Mouse (Mus musculus) hindbrain, embryonic 13.5 days (tissue): ENCODE measurements around the gene Edem3. TPM values are rescaled to one million over a fixed set of nuclear protein-coding genes. Genes with fewer than 3 reads are reported as not detected.
A peak's percentile ranks its signal among the peaks of the same experiment; 100 is the strongest.
"Not testable (repeated sequence)": the region's sequence is repeated elsewhere in the genome, so short reads cannot be mapped to it uniquely, and the experiment has no call there.

Source experiments
- ATAC-seq: fragments of 200-750 bp; cut with Nextera tagmentation; 2 replicates; pipeline ENCODE4 v1.8.0; 2017; ENCODE audit warnings: moderate TSS enrichment; ENCODE audit not compliant: low FRiP score
- H3K27ac ChIP-seq: fragments of 300-500 bp; sonication (generic); 2 replicates; pipeline ENCODE4 v1.5.1; 2015; ENCODE audit warnings: inconsistent platforms, mild to moderate bottlenecking, moderate library complexity
- H3K27me3 ChIP-seq: fragments of 300-500 bp; sonication (generic); 2 replicates; pipeline ENCODE4 v1.6.1; 2015; ENCODE audit warnings: mild to moderate bottlenecking, inconsistent platforms
- H3K36me3 ChIP-seq: fragments of 300-500 bp; sonication (generic); 2 replicates; pipeline ENCODE4 v1.6.1; 2015; ENCODE audit warnings: mild to moderate bottlenecking, inconsistent platforms
- H3K4me1 ChIP-seq: fragments of 300-500 bp; sonication (generic); replicated peaks from 2 replicates; pipeline ENCODE4 v1.6.1; 2015; ENCODE audit warnings: inconsistent platforms
- H3K4me2 ChIP-seq: fragments of 300-500 bp; sonication (generic); 2 replicates; pipeline ENCODE4 v1.6.1; 2015; ENCODE audit warnings: inconsistent platforms, mild to moderate bottlenecking, moderate library complexity
- H3K4me3 ChIP-seq: fragments of 300-500 bp; sonication (generic); 2 replicates; pipeline ENCODE4 v1.5.1; 2015; ENCODE audit warnings: mild to moderate bottlenecking, inconsistent platforms
- H3K9ac ChIP-seq: fragments of 300-500 bp; sonication (generic); 2 replicates; pipeline ENCODE4 v1.6.1; 2015; ENCODE audit warnings: mild to moderate bottlenecking, inconsistent platforms
- H3K9me3 ChIP-seq: fragments of 300-500 bp; sonication (generic); 2 replicates; pipeline ENCODE4 v1.6.1; 2016; ENCODE audit warnings: inconsistent platforms
- WGBS: fragments of 180-500 bp; shearing (Covaris S2); methylation state at CpG from one replicate; pipeline ENCODE4 v1.1.7; 2015; 5-methylcytosine and 5-hydroxymethylcytosine counted together
- polyA plus RNA-seq: library from polyadenylated mRNA; unstranded; fragments of >200 nt; fragmentation: Nextera tagmentation; extraction: Ambion mirVana; gene quantifications from 2 replicates; pipeline ENCODE4 v1.2.1, GENCODE M21; 2015

The Edem3 gene
- polyA plus RNA-seq, 1 experiment from 2014 or later = 17.9 TPM

DNA sequence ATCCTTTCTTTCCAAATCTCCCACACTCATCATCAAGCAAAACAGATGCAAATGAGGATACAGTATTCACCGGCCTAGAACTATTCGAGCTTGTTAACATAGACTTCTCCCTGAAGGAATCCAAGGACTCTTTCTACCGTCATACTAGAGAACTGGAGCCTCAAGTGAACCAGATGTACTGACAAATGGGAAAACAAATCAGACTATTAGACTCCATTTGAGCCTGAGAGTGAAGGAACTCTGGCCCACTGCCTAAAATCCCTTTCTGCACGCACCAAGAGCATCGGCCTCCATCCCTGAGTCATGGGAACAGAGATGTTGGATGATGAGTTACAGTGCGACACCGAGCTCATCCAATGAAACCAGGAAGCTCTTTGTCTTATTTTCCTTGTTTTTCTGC, 69.9 kb downstream of the Edem3 start:
- no peak for ATAC-seq
- no peaks in the 10 kb centered on the region for H3K4me1 ChIP-seq
- no peak overlapping the region for H3K4me3 ChIP-seq
- H3K4me2 ChIP-seq = no peak overlapping the region
- H3K9ac ChIP-seq = no peak overlapping the region
- no peaks in the 10 kb centered on the region for H3K36me3 ChIP-seq
- no peaks in the 10 kb centered on the region for H3K9me3 ChIP-seq
- no peak overlapping the region for H3K27ac ChIP-seq
- 76% methylated on average over 7 of the region's 7 CpGs for WGBS
- no peaks in the 10 kb centered on the region for H3K27me3 ChIP-seq

DNA sequence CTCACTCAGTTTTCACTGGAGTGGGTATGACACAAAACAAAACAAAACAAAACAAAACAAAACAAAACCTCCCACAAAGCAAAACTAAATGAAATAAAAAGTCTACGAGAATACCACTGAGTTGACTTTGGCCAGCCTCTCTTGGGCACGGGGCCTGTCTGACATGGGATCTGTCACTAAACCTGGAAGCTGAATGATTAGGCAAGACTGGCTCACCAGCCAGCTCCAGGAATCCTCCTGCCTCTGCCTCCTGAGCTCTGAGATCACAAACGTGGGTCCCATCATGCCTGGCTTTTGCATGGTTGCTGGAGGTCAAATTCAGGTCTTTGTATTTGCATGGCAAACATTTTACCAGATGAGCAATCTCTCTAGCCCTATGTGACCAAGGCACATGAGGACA, 76.6 kb downstream of the Edem3 start:
- ATAC-seq = no peak
- Histone ChIP-seq H3K27me3 (no peaks in the 10 kb centered on the region), H3K9me3 (0 out of 2 replicates have a peak, but pooled peaks cover 4% of the 10 kb centered on the region), H3K4me3 (no peak overlapping the region), H3K27ac (no peak overlapping the region), H3K4me2 (no peak overlapping the region), H3K36me3 (no peaks in the 10 kb centered on the region), H3K4me1 (no peaks in the 10 kb centered on the region), H3K9ac (no peak overlapping the region)
- 79% methylated on average over 3 of the region's 3 CpGs for WGBS

DNA sequence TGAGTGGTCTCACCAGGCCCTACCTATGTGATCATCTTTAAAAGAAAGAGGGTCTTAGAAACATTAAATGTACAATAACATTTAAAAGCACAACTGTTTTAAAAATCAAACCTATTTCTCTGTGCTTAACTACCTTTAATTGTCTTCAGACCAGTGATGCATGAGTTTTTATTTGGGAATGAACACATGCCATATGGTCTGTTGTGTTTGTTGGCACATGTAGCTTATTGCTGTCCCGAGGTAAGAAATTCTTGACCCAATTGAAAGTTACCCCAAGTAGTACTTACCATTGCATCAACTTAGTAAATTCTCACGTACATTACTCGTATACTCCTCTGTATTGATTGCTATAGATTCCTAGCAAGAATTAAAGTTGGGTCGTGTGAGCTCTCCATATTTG, 80.1 kb downstream of the Edem3 start:
- no peak overlapping the region for H3K4me2 ChIP-seq
- 88% methylated on average over 4 of the region's 4 CpGs for WGBS
- H3K9ac ChIP-seq = no peak overlapping the region
- H3K27me3 ChIP-seq = no peaks in the 10 kb centered on the region
- H3K4me1 ChIP-seq = no peaks in the 10 kb centered on the region
- no peaks in the 10 kb centered on the region for H3K36me3 ChIP-seq
- H3K4me3 ChIP-seq = no peak overlapping the region
- H3K27ac ChIP-seq = no peak overlapping the region
- no peak for ATAC-seq
- 0 out of 2 replicates have a peak, but pooled peaks cover 4% of the 10 kb centered on the region for H3K9me3 ChIP-seq

DNA sequence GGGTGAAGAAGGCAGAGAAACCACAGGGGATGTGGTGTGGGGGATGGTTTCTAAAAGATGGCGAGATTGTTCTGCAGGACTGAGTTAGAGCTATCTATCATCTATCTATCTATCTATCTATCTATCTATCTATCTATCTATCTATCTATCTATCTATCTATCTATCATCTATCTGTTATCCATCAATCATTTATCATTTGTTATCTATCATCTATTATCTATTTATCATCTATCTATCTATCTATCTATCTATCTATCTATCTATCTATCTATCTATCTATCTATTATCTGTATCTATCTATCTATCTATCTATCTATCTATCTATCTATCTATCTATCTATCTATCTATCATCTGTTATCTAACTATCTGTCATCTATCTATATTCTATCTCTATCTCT, 85.2 kb downstream of the Edem3 start:
- not testable (repeated sequence) for H3K4me1 ChIP-seq, H3K4me3 ChIP-seq, H3K36me3 ChIP-seq, H3K4me2 ChIP-seq, H3K27ac ChIP-seq, H3K9me3 ChIP-seq, ATAC-seq, H3K27me3 ChIP-seq, H3K9ac ChIP-seq
- 100% methylated on average over 1 of the region's 1 CpGs for WGBS

DNA sequence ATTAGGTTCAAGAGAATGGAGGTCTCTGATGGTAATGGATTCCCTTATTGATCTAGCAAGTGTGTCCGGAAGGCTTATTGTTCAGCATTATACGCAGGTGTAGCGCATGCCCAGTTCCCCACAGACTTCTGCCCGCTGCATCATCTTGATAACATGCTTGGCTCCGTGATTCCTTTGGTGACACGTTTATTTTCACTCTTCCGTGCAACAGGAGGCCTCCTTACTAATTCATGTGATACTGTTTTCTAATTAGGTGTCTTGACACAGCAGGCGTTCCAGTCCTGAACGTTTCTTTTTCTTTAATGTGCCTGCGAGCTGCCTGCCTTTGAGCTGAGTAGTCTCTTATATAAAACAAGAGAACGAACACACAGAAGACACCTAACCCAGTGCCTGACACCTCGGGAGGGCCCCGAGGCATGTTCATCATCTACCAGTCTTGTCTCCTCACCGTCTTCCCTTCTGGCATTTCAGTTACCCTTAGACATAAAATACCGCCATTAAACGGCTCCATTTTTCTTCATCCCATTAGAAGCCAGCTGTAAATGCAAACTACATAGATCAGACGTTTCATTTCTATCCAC, 90.2 kb downstream of the Edem3 start:
- Histone ChIP-seq H3K4me1 (peaks cover 16% of the 10 kb centered on the region), H3K36me3 (no peaks in the 10 kb centered on the region), H3K9me3 (no peaks in the 10 kb centered on the region), H3K9ac (no peak overlapping the region), H3K4me2 (peak overlapping the region; percentile 23), H3K27ac (peak overlapping the region; percentile 62; the same call in 1 of the 2 replicates), H3K4me3 (no peak overlapping the region), H3K27me3 (no peaks in the 10 kb centered on the region)
- 67% methylated on average over 17 of the region's 17 CpGs for WGBS
- no peak for ATAC-seq

DNA sequence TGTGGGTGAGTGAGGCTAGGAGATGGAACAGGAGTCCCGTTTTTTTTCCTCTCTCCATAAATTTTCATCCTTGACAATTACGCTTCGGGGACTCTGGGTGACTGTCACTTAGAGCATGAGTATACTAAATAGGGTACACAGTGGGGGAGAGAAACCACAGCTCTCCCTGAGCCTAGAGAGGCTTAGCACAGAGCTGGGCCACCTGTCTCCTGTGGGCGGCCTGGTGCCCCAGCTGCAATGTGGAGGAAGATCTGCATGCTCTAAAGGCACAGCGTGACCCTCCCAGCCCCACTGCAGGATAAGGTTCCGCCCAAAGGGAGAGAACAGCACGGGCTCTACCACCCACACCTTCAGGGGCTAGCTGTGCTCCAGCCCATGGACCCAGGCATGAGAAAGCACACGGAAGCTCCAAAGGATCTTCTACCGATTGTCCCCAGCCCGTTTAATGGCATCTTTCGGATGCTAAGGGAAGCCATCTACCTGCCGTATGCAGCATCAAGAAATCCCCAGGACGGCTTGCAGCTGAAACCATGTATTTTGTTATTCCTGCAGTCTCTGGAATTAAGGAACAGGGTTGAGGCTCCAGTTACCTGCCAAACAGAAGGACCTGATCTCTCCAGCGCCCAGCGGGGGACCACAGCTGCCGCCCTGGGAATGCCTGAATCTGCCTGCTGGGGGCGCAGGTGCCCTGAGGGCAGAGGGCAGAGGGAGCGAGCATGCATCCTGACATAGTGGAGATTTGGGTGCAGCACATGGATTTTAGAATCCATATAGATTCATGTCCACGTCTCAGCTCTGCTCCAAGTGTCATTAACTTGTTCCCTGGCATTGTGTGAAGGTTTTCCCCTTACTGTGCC, 91.0 kb downstream of the Edem3 start:
- Histone ChIP-seq H3K36me3 (no peaks in the 10 kb centered on the region), H3K9me3 (no peaks in the 10 kb centered on the region), H3K4me2 (peak overlapping the region; percentile 23; the same call in 1 of the 2 replicates), H3K4me3 (no peak overlapping the region), H3K27ac (peak overlapping the region; percentile 62), H3K4me1 (peaks cover 16% of the 10 kb centered on the region), H3K9ac (no peak overlapping the region; the same call in 1 of the 2 replicates), H3K27me3 (no peaks in the 10 kb centered on the region)
- ATAC-seq = no peak
- WGBS = 59% methylated on average over 19 of the region's 19 CpGs

DNA sequence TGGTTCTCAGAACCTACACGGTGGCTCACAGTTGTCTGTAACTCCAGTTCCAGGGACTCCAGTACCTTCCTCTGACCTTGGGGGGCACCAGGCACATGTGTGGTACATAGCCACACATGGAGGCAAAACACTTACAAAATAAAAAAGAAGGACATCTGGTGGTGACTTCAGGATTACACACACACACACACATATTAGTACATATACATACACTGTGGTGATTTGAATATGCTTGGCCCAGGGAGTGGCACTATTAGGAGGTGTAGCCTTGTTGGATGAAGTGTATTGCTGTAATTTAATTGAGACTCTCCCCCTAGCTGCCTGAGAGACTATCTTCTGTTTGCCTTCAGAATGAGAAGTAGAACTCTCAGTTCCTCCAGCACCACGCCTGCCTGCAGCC, 93.1 kb downstream of the Edem3 start:
- Histone ChIP-seq H3K4me2 (no peak overlapping the region), H3K27ac (no peak overlapping the region), H3K27me3 (no peaks in the 10 kb centered on the region), H3K36me3 (no peaks in the 10 kb centered on the region), H3K4me1 (peaks cover 16% of the 10 kb centered on the region), H3K4me3 (no peak overlapping the region), H3K9ac (no peak overlapping the region), H3K9me3 (no peaks in the 10 kb centered on the region)
- no peak for ATAC-seq
- WGBS = 91% methylated on average over 2 of the region's 2 CpGs

DNA sequence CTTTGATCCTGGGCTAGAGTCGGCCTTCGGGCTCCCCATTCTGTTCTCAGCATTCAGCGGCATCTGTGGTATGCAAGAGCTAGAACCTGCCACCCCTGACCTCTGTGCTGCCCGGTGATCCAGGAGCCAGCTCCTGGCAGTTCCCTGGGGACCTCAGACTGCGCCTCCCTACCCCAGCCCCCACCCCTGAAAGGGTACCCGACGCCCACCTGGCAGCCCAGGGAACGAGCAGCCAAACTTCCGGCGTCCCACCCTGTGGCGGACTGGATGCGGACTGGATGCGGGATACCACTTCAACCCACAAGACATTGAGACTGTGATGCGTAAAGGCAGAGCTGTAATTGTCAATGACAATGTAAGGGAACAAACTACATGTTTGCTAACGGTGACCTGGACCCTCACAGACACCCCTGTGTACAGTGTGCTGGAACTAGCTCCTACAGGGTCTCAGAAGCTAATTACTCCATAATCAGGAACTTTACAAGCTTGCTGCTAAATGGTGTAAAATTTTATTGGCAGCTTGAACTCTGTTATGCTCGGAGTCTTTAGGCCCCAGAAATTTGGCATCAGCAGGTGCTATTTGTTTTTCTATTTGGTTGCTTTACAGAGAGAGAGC, 94.9 kb downstream of the Edem3 start:
- no peaks in the 10 kb centered on the region for H3K36me3 ChIP-seq
- H3K9ac ChIP-seq = no peak overlapping the region
- H3K4me2 ChIP-seq = no peak overlapping the region
- H3K27ac ChIP-seq = no peak overlapping the region
- WGBS = 86% methylated on average over 16 of the region's 16 CpGs
- no peaks in the 10 kb centered on the region for H3K9me3 ChIP-seq
- no peak overlapping the region for H3K4me3 ChIP-seq
- no peak for ATAC-seq
- no peaks in the 10 kb centered on the region for H3K27me3 ChIP-seq
- H3K4me1 ChIP-seq = peaks cover 15% of the 10 kb centered on the region

DNA sequence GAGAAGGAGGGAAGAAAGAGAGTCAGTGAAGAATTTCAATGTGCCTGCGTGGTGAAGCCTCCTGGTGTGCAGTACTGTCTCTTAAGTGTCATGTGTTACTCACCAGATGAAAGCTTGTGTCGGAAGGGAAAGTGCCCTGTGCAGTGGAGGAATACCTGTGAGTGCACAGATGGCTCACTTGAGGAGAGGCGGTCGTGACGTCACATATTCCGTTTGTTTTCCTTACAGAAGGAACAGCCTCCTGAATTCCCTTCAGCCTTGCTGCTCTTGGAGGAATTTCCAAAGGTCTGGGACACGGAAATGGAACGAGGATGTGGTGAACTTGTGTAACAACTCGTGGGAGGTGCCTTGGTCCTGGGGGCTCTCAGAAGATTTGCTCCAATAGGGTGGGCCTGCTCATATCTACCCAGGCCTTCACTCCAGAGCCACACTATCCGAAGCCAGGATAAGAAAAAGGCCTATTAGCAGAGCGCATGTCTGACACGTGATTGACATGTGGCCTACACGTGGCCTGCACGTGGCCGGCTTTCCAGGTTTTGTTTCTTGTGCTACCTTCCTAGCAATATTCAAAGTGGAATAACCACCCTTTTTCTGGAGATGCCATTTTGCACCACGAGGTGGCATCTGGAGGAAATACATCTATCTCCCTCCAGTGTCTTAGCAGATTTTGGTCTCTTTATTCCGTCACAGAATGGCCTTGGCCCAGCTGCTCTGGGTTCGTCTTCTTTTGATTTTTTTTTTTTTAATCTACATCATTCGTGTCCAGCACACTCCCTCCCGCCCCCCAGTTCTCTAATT, 96.1 kb downstream of the Edem3 start:
- Histone ChIP-seq H3K27me3 (no peaks in the 10 kb centered on the region), H3K4me2 (no peak overlapping the region), H3K9ac (no peak overlapping the region), H3K36me3 (no peaks in the 10 kb centered on the region), H3K27ac (no peak overlapping the region), H3K9me3 (no peaks in the 10 kb centered on the region), H3K4me3 (no peak overlapping the region), H3K4me1 (peaks cover 4% of the 10 kb centered on the region)
- 78% methylated on average over 20 of the region's 20 CpGs for WGBS
- ATAC-seq = no peak

DNA sequence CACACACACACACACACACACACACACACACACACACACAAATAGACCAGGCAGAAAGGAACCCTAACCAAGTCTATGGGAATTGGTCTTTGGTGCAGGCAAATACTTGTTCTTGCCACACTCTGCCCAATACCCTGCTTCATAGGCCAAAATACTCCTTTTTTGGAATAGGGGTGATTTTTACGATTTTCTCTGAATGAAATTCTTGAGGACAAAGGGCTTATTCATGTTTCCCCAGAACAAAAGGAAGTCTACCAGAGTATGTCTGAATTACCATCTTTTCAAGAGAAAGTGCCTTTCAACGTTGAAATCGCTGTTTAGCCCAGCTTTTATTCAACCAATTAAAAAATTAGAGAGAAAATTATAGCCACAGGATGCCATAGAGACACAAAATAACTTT, 96.8 kb downstream of the Edem3 start:
- ATAC-seq = no peak
- H3K27me3 ChIP-seq = no peaks in the 10 kb centered on the region
- no peak overlapping the region for H3K4me2 ChIP-seq
- H3K9ac ChIP-seq = no peak overlapping the region
- no peak overlapping the region for H3K27ac ChIP-seq
- H3K36me3 ChIP-seq = no peaks in the 10 kb centered on the region
- H3K9me3 ChIP-seq = no peaks in the 10 kb centered on the region
- no peak overlapping the region for H3K4me3 ChIP-seq
- H3K4me1 ChIP-seq = no peaks in the 10 kb centered on the region
- 29% methylated on average over 3 of the region's 3 CpGs for WGBS

DNA sequence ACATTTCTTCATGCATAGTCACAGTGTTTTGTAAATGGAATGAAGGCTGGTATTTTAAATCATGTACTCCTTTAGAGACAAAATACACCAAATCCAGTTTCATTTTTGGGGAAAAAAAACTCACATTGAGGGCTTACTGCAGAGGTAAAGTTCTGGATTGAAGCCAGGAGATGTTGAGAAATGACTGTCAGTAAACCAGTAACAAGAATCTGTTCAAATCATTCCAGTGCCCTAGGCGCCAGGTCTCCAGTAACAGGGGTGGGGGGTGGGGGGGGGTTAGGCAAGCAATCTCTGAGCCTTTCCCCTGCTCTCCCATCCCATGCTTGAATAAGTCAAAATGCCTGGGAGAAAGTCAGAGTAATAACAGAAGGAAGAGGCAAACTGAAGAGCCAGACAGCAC, 100.4 kb downstream of the Edem3 start:
- ATAC-seq = no peak
- Histone ChIP-seq H3K9me3 (no peaks in the 10 kb centered on the region), H3K9ac (no peak overlapping the region), H3K4me2 (no peak overlapping the region), H3K27me3 (no peaks in the 10 kb centered on the region), H3K36me3 (no peaks in the 10 kb centered on the region), H3K27ac (no peak overlapping the region), H3K4me1 (no peaks in the 10 kb centered on the region), H3K4me3 (no peak overlapping the region)
- 63% methylated on average over 1 of the region's 1 CpGs for WGBS

DNA sequence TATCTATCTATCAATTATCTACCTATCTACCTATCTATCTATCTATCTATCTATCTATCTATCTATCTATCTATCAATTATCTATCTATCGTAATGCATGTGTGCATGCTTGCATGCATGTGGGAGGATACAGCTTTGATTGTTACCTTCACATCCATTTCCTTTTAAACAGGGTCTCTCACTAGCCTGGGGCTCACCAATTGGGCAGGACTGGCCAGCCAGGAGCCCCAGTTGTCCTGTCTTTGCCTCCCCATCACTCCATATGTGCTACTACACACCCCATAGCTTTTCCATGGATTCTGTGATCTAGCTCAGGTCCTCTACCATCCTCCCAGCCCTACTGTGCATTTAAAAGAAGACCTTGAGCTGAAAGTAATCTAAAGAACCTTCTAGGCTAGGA, 103.3 kb downstream of the Edem3 start:
- 100% methylated on average over 1 of the region's 1 CpGs for WGBS
- H3K27ac ChIP-seq = no peak overlapping the region
- no peak overlapping the region for H3K4me2 ChIP-seq
- no peaks in the 10 kb centered on the region for H3K9me3 ChIP-seq
- H3K36me3 ChIP-seq = no peaks in the 10 kb centered on the region
- H3K4me1 ChIP-seq = no peaks in the 10 kb centered on the region
- no peak overlapping the region for H3K9ac ChIP-seq
- ATAC-seq = no peak
- no peak overlapping the region for H3K4me3 ChIP-seq
- H3K27me3 ChIP-seq = no peaks in the 10 kb centered on the region
